Mouse (Mus musculus): ENCODE data around the gene Hist1h4b. TPM values are rescaled to one million over a fixed set of nuclear protein-coding genes. Genes with fewer than 3 reads are reported as not detected.
A peak's percentile ranks its signal among the peaks of the same experiment; 100 is the strongest.

Gene Hist1h4b
- polyA plus RNA-seq (2012; rRNA removed), result 19.0 and 27.4 TPM in 2 replicates

DNA sequence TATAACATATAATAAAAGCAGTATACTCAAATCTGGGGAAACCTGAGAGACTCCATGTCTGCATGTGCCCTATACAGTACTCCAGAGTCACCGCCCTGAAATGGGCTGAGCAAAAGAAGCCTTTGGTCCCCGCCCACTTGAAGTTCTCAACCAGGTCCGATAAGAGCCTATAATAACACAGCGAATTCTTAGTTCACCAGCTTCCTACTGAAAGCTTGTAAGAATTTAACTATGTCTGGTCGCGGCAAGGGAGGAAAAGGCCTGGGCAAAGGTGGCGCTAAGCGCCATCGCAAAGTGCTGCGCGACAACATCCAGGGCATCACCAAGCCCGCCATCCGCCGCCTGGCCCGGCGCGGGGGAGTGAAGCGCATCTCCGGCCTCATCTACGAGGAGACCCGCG lies at the start of gene Hist1h4b:
Gene Hist1h4b, plus strand, starts transcription at position 224 of the 400 bp plus-strand sequence.
- peak; percentile 86 to 89 for DNase-seq (ENCODE audit: low read depth in 1 of 2, low spot score in 2 of 2)
- TF ChIP-seq POLR2A (IDR thresholded peaks at IDR 0.05; ENCODE audit: low read depth, low read length) (peak; percentile 89), CTCF (IDR thresholded peaks at IDR 0.05; ENCODE audit: extremely low read depth, insufficient read depth, insufficient read length, insufficient replicate concordance) (no peak)
- under 1% methylated on average over 19 of the region's 22 CpGs for WGBS
- peaks cover 2% of the 10 kb centered on the region; the same call in 1 of the 2 replicates for H3K4me1 ChIP-seq (ENCODE audit: control insufficient read depth, insufficient read depth, insufficient read length)
- no peaks in the 10 kb centered on the region for H3K27me3 ChIP-seq (ENCODE audit: control insufficient read depth, insufficient read depth, low read length)
- H3K27ac ChIP-seq (ENCODE audit: insufficient read depth, low read length), result peak within 1 kb of the TSS; percentile 88
- H3K36me3 ChIP-seq (ENCODE audit: control insufficient read depth, insufficient read depth, low read length), result no peaks in the 10 kb centered on the region
- peak within 1 kb of the TSS; percentile 53 for H3K4me3 ChIP-seq (ENCODE audit: extremely low read depth, insufficient read depth, insufficient read length)

DNA sequence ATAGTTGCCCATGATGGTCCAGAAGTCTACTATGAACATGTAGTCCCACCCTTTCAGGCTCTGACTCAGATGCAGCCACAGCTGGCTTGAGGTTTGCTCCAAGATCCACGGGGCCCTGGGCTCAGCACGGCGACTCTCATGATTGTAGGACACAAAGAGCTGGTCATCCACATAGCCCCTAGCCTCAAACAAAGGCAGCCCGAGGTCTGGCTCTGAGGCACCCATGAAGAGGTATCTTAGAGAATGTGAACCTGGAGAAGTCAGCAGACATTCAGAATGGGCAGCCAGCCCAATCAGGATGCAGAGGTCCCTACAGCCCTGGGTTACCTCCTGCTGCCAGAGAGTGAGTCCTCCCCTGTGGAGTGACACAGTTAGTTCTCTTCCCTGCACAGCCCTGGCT lies 48.8 kb upstream of the Hist1h4b start:
- no peak for TF ChIP-seq POLR2A (IDR thresholded peaks at IDR 0.05; ENCODE audit: low read depth, low read length)
- TF ChIP-seq CTCF (IDR thresholded peaks at IDR 0.05; ENCODE audit: extremely low read depth, insufficient read depth, insufficient read length, insufficient replicate concordance), result no peak
- H3K4me1 ChIP-seq (ENCODE audit: control insufficient read depth, insufficient read depth, insufficient read length), result peaks cover 5% of the 10 kb centered on the region; the same call in 1 of the 2 replicates
- no peaks in the 10 kb centered on the region for H3K36me3 ChIP-seq (ENCODE audit: control insufficient read depth, insufficient read depth, low read length)
- H3K27me3 ChIP-seq (ENCODE audit: control insufficient read depth, insufficient read depth, low read length), result no peaks in the 10 kb centered on the region
- no peak overlapping the region for H3K4me3 ChIP-seq (ENCODE audit: extremely low read depth, insufficient read depth, insufficient read length)
- no peak overlapping the region for H3K27ac ChIP-seq (ENCODE audit: insufficient read depth, low read length)
- DNase-seq (ENCODE audit: low read depth in 1 of 2, low spot score in 2 of 2), result no peak
- 88% methylated on average over 4 of the region's 4 CpGs for WGBS

DNA sequence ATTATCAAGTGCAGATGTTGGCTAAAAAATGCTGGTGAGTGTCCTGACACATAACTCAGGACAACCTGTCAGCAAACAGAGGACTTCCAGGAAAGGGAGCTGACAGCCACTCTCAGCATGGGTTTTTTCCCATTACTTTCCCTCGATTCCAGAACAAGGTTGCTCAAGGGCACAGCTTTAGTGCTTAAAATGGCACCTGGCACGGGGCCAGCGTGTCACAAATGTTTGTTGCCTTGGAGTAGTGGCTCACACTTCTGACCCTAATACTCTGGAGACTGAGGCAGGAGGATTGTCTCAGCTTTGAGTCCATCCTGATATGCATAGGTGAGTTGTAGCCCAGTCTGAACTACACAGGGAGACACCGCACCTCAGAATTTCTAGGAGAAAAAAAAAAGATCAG lies 48.2 kb upstream of the Hist1h4b start:
- Histone ChIP-seq H3K36me3 (ENCODE audit: control insufficient read depth, insufficient read depth, low read length) (no peaks in the 10 kb centered on the region), H3K4me1 (ENCODE audit: control insufficient read depth, insufficient read depth, insufficient read length) (peaks cover 5% of the 10 kb centered on the region; the same call in 1 of the 2 replicates), H3K4me3 (ENCODE audit: extremely low read depth, insufficient read depth, insufficient read length) (no peak overlapping the region), H3K27me3 (ENCODE audit: control insufficient read depth, insufficient read depth, low read length) (no peaks in the 10 kb centered on the region), H3K27ac (ENCODE audit: insufficient read depth, low read length) (no peak overlapping the region)
- TF ChIP-seq POLR2A (IDR thresholded peaks at IDR 0.05; ENCODE audit: low read depth, low read length), result no peak
- no peak for TF ChIP-seq CTCF (IDR thresholded peaks at IDR 0.05; ENCODE audit: extremely low read depth, insufficient read depth, insufficient read length, insufficient replicate concordance)
- WGBS, result 82% methylated on average over 4 of the region's 4 CpGs
- DNase-seq (ENCODE audit: low read depth in 1 of 2, low spot score in 2 of 2), result no peak

DNA sequence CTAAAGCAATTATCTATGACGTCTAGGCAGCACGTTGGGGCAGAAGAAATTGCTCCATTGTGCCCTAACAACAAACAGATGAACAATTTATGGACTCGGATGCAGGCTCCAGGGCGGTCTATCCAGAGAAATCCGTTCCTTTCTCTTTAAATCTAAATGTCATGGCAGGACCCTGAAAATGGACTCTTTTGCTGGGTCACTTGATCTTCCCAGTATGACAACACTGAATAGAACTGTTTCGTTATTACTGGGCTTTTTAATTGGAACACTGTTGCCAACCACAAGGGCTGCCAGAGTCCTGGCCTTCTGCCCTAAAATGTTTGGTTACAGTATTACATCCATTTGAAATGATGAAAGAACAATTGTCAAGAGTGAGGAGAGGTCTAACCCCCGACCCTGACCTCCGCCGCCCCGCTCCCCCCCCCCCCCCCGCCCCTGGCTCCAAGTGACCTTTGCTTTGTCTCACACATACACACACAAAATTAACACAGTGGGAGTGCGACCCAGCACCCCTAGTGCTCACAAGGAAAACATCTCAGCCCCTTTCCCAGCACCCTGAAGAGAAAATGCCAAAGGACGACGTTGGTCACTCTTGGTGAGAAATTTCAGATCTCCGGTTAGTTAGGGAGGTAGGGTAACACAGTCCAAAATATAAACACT lies 47.0 kb upstream of the Hist1h4b start:
- H3K36me3 ChIP-seq (ENCODE audit: control insufficient read depth, insufficient read depth, low read length), result no peaks in the 10 kb centered on the region
- H3K27me3 ChIP-seq (ENCODE audit: control insufficient read depth, insufficient read depth, low read length), result no peaks in the 10 kb centered on the region
- peak overlapping the region; percentile 85 for H3K27ac ChIP-seq (ENCODE audit: insufficient read depth, low read length)
- whole genome bisulfite sequencing, result 39% methylated on average over 12 of the region's 15 CpGs
- H3K4me3 ChIP-seq (ENCODE audit: extremely low read depth, insufficient read depth, insufficient read length), result peak overlapping the region; percentile 76
- TF ChIP-seq POLR2A (IDR thresholded peaks at IDR 0.05; ENCODE audit: low read depth, low read length) (no peak), CTCF (IDR thresholded peaks at IDR 0.05; ENCODE audit: extremely low read depth, insufficient read depth, insufficient read length, insufficient replicate concordance) (no peak)
- peaks cover 6% of the 10 kb centered on the region; the same call in 1 of the 2 replicates for H3K4me1 ChIP-seq (ENCODE audit: control insufficient read depth, insufficient read depth, insufficient read length)
- no peak for DNase-seq (ENCODE audit: low read depth in 1 of 2, low spot score in 2 of 2)

DNA sequence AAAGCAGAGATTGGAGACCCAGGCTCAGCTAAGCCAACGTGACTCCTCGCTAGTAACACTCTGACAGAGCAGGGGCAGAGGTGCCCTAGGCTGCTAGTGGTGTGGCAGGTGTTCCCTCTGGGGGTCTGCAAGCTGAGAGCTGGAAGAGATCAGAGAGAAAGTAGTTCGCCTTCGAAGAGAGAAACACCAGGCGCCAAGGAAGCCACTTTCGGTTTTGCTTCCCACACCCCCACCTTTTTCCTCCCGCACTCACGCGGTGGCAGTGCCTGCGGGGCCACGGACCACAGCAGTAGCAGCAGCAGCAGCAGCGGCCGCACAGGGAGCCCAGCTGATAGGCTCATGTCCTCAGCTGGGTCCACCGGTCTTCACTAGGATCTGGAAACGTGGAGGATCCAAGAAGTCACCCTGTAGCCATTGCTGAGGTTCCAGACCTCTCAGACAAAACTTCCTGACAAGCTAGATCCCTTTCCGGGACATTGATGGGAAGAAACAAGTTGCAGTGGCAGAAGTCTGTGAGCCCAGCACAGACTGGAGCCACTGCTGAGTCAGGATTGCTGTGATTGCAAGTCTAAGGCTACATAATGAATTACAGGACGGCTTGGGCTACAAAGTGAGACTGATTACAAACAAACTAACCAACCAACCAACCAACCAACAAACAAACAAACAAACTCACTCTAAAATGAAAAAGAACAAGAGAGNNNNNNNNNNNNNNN lies 46.3 kb upstream of the Hist1h4b start, which contains the start of gene Hfe:
Gene Hfe, minus strand, starts transcription at position 481 of the 716 bp plus-strand sequence.
- no peaks in the 10 kb centered on the region for H3K27me3 ChIP-seq (ENCODE audit: control insufficient read depth, insufficient read depth, low read length)
- WGBS, result 4% methylated on average over 17 of the region's 17 CpGs
- peak within 1 kb of the TSS; percentile 76 for H3K4me3 ChIP-seq (ENCODE audit: extremely low read depth, insufficient read depth, insufficient read length)
- peaks cover 6% of the 10 kb centered on the region; the same call in 1 of the 2 replicates for H3K4me1 ChIP-seq (ENCODE audit: control insufficient read depth, insufficient read depth, insufficient read length)
- peak; percentile 45 to 62 for DNase-seq (ENCODE audit: low read depth in 1 of 2, low spot score in 2 of 2)
- no peak; the same call in 1 of the 2 replicates for TF ChIP-seq POLR2A (IDR thresholded peaks at IDR 0.05; ENCODE audit: low read depth, low read length)
- H3K36me3 ChIP-seq (ENCODE audit: control insufficient read depth, insufficient read depth, low read length), result no peaks in the 10 kb centered on the region
- peak within 1 kb of the TSS; percentile 85 for H3K27ac ChIP-seq (ENCODE audit: insufficient read depth, low read length)

DNA sequence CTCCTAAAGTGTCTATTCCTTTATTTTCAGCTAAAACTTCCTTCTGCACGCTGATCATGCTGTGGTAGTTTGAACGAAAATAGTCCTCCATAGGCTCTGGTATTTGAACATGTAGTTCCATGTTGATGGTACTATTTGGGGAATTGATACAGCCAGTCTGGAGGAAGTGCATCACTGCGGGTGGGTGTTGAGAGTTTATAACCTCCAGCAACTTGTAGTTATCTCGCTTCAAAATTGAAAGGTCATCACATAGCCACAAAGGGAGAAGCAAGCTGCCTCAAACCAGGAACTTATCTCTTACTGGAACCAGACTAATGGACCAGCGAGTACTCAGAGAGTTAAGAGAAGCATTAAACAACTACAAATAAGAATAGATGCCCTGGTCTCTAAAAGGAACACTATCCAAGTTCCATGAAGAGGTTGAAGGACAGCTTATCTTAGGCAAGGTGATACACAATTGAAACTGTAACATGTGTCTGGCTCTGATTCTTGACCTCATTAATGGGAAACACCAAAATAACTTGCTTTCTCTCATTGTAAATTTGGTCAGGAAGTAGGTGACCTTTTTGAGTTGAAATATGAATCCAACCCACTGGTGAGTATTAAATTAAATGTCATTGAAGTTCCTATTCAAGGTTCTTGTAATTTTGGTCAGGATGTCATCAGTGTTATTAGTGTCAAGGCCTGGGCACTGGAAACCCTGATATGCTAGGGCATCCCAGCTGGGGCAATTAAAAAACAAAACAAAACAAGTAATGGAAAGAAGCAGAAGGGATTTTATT lies 40.4 kb upstream of the Hist1h4b start:
- no peaks in the 10 kb centered on the region for H3K27me3 ChIP-seq (ENCODE audit: control insufficient read depth, insufficient read depth, low read length)
- H3K4me1 ChIP-seq (ENCODE audit: control insufficient read depth, insufficient read depth, insufficient read length), result peaks cover 4% of the 10 kb centered on the region; the same call in 1 of the 2 replicates
- DNase-seq (ENCODE audit: low read depth in 1 of 2, low spot score in 2 of 2), result no peak
- peak overlapping the region; percentile 70; the same call in 1 of the 2 replicates for H3K27ac ChIP-seq (ENCODE audit: insufficient read depth, low read length)
- WGBS, result 58% methylated on average over 5 of the region's 5 CpGs
- no peaks in the 10 kb centered on the region for H3K36me3 ChIP-seq (ENCODE audit: control insufficient read depth, insufficient read depth, low read length)
- TF ChIP-seq POLR2A (IDR thresholded peaks at IDR 0.05; ENCODE audit: low read depth, low read length) (no peak), CTCF (IDR thresholded peaks at IDR 0.05; ENCODE audit: extremely low read depth, insufficient read depth, insufficient read length, insufficient replicate concordance) (no peak)
- H3K4me3 ChIP-seq (ENCODE audit: extremely low read depth, insufficient read depth, insufficient read length), result no peak overlapping the region

Measured in spleen, adult 2 months (tissue).